Mouse (Mus musculus) liver, adult 2 months (tissue): ENCODE results near the gene Mus81. TPM values are rescaled to one million over a fixed set of nuclear protein-coding genes. Genes with fewer than 3 reads are reported as not detected.

Source experiments
- DNase-seq: peaks from one replicate; pipeline ENCODE4 v3.0.0-alpha.2; 2011; ENCODE audit warnings: low read depth, low spot score; ENCODE audit errors: extremely low read depth
- H3K27ac ChIP-seq: fragments of 200-500 bp; replicated peaks from 2 replicates; pipeline ENCODE4 v1.5.1; 2012; ENCODE audit warnings: low read depth, mild to moderate bottlenecking, control low read depth, inconsistent platforms, low read length; ENCODE audit not compliant: insufficient read depth
- H3K27me3 ChIP-seq: fragments of 200-500 bp; 2 replicates; pipeline ENCODE4 v1.6.1; 2012; ENCODE audit warnings: mild to moderate bottlenecking, moderate library complexity, low read length, inconsistent platforms; ENCODE audit not compliant: control insufficient read depth, insufficient read depth
- H3K36me3 ChIP-seq: fragments of 200-500 bp; 2 replicates; pipeline ENCODE4 v1.6.1; 2012; ENCODE audit warnings: low read length, inconsistent platforms; ENCODE audit not compliant: control insufficient read depth, insufficient read depth
- H3K4me1 ChIP-seq: fragments of 200-500 bp; 2 replicates; pipeline ENCODE4 v1.6.1; 2011; ENCODE audit warnings: low read length; ENCODE audit not compliant: control insufficient read depth, insufficient read depth
- H3K4me3 ChIP-seq: fragments of 200-500 bp; 2 replicates; pipeline ENCODE4 v1.5.1; 2011; ENCODE audit warnings: low read depth, mild to moderate bottlenecking, control low read depth, low read length, moderate library complexity; ENCODE audit not compliant: insufficient read depth
- H3K79me2 ChIP-seq: fragments of 200-500 bp; 2 replicates; pipeline ENCODE4 v1.6.1; 2012; ENCODE audit warnings: inconsistent platforms, mild to moderate bottlenecking, low read length, moderate library complexity; ENCODE audit not compliant: control insufficient read depth, insufficient read depth
- H3K9ac ChIP-seq: fragments of 200-500 bp; 2 replicates; pipeline ENCODE4 v1.6.1; 2012; ENCODE audit warnings: low read depth, mild to moderate bottlenecking, control low read depth, inconsistent platforms, low read length
- CTCF ChIP-seq: fragments of 200-500 bp; IDR thresholded peaks from 2 replicates; pipeline ENCODE4 v1.5.1; 2011; ENCODE audit warnings: low read depth, low read length, control low read depth
- POLR2A ChIP-seq: fragments of 200-500 bp; IDR thresholded peaks from 2 replicates; pipeline ENCODE4 v1.6.1; 2011; ENCODE audit warnings: low read length, control low read depth; ENCODE audit not compliant: insufficient read depth; ENCODE audit errors: extremely low read depth
- WGBS: fragments of 180-500 bp; shearing (Covaris S2); methylation state at CpG from one replicate; pipeline ENCODE4 v1.1.7; 2018; 5-methylcytosine and 5-hydroxymethylcytosine counted together
- polyA plus RNA-seq: library from polyadenylated mRNA; depleted of rRNA; stranded (reverse); fragments of >200 nt; gene quantifications from 2 replicates; pipeline ENCODE4 v1.2.3, GENCODE M21; 2012
- total RNA-seq: library from RNA; depleted of rRNA; stranded (reverse); fragments of >200 nt; gene quantifications from 2 replicates; pipeline ENCODE4 v1.2.3, GENCODE M21; 2014

The Mus81 gene
- total and polyA plus RNA-seq, 2 experiments = 8.1 to 22.9 TPM

DNA sequence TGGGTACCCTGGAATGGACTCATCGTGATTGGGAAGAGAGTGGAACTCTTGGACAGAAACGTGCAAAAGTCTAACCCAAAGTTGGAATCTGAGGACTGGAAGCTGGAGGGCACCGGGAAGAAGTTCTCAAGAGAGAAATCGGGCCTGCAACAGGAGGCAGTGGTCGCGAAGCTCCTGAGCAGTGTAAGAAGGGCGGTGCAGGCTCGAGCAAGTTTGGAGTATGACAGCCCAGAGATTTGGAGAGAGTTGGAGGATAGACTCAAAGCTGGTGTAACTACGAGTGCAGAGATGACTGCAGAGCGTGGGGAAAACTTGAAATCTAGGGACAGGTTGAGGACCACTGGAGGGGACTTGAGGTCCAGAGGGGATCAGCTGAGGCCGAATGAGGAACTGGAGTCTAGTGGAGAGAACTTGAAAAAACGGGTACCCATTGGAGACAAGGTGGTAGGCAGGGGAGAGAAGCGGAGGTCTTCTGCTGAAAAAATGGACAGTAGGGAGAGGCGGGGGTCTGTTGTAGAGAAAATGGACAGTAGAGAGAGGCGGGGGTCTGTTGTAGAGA, 23.0 kb upstream of the Mus81 start:
- Histone ChIP-seq H3K4me3 (peak overlapping the region; percentile 51), H3K4me1 (peaks cover 9% of the 10 kb centered on the region), H3K27me3 (no peaks in the 10 kb centered on the region), H3K9ac (peak overlapping the region; percentile 68), H3K79me2 (no peaks in the 10 kb centered on the region; the same call in 1 of the 2 replicates), H3K36me3 (no peaks in the 10 kb centered on the region), H3K27ac (peak overlapping the region; percentile 2)
- DNase-seq = no peak
- WGBS = 38% methylated on average over 15 of the region's 15 CpGs
- TF ChIP-seq CTCF (no peak), POLR2A (no peak)

GRCm38 (mm10) chr19:5510031-5511026, 22.1 kb upstream of the Mus81 start, which contains the start of gene Snx32:
TSS of gene Snx32 (minus strand) at chr19:5510538.
- Histone ChIP-seq H3K9ac (peak within 1 kb of the TSS; percentile 68), H3K4me1 (peaks cover 9% of the 10 kb centered on the region), H3K27ac (peak within 1 kb of the TSS; percentile 2), H3K27me3 (no peaks in the 10 kb centered on the region), H3K4me3 (peak within 1 kb of the TSS; percentile 62), H3K79me2 (no peaks in the 10 kb centered on the region; the same call in 1 of the 2 replicates), H3K36me3 (no peaks in the 10 kb centered on the region)
- peak; percentile 97 for DNase-seq
- 3% methylated on average over 46 of the region's 47 CpGs for WGBS
- TF ChIP-seq POLR2A (0 out of 2 replicates have a peak, but pooled peaks have one; percentile 4), CTCF (no peak)

GRCm38 (mm10) chr19:5503687-5504086, 15.5 kb upstream of the Mus81 start, which contains the start of gene 1700020D05Rik:
TSS of gene 1700020D05Rik (minus strand) at chr19:5503787.
- Histone ChIP-seq H3K36me3 (no peaks in the 10 kb centered on the region), H3K27ac (no peak within 1 kb of the TSS), H3K4me3 (no peak within 1 kb of the TSS), H3K27me3 (no peaks in the 10 kb centered on the region), H3K79me2 (no peaks in the 10 kb centered on the region; the same call in 1 of the 2 replicates), H3K9ac (no peak within 1 kb of the TSS), H3K4me1 (no peaks in the 10 kb centered on the region)
- TF ChIP-seq CTCF (no peak), POLR2A (no peak)
- 79% methylated on average over 17 of the region's 17 CpGs for WGBS
- DNase-seq = no peak

DNA sequence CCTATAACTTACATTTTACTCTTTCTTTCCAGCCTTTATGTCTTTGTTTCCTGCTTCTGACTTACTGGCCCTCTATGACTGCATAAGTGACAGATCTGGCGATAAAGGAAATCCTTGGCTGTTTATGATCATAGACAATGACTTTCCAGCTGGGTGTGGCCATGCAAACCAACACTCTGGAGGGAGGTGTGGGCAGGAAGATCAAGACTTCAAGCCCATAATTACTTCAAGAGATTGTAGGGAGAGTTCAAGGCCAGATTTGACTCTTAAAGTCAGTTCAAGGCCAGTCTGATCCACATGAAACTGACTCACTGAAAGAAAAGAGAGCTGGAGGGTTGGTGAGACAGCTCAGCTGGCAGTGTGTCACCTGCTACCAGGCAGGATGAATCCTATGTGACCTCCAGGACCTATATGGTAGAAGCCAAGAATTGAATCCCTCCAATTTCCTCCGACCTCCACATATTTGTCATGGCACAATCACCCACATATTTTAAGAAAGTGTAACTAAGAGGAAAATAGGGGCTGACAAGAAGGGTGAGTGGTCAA, 12.2 kb upstream of the Mus81 start:
- no peak overlapping the region for H3K27ac ChIP-seq
- no peak for DNase-seq
- H3K4me3 ChIP-seq = no peak overlapping the region
- H3K27me3 ChIP-seq = no peaks in the 10 kb centered on the region
- 85% methylated on average over 2 of the region's 2 CpGs for WGBS
- no peak for TF ChIP-seq POLR2A
- TF ChIP-seq CTCF = no peak
- H3K79me2 ChIP-seq = no peaks in the 10 kb centered on the region
- H3K9ac ChIP-seq = no peak overlapping the region
- no peaks in the 10 kb centered on the region for H3K36me3 ChIP-seq
- H3K4me1 ChIP-seq = no peaks in the 10 kb centered on the region

DNA sequence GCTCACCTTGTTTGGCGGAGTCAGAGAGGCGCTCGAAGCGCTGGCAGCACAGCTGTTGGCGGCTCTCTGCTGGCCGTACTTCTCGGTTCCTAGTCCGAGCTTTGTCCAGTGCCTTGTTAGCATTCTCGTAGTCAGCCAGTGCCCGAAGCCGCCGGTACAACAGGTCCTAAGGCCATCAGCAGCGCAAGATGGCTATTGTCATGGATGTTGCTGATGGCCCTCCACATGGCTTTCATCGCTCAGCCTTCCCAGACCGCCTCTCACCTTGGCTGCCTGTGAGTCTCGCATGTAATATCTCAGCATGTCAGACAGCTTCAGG, 7.8 kb upstream of the Mus81 start:
- no peaks in the 10 kb centered on the region for H3K79me2 ChIP-seq
- no peak overlapping the region for H3K4me3 ChIP-seq
- TF ChIP-seq POLR2A (no peak), CTCF (no peak)
- H3K27me3 ChIP-seq = no peaks in the 10 kb centered on the region
- DNase-seq = no peak
- H3K27ac ChIP-seq = no peak overlapping the region
- no peaks in the 10 kb centered on the region for H3K4me1 ChIP-seq
- no peak overlapping the region for H3K9ac ChIP-seq
- H3K36me3 ChIP-seq = peaks cover 10% of the 10 kb centered on the region; the same call in 1 of the 2 replicates
- whole genome bisulfite sequencing = 93% methylated on average over 16 of the region's 16 CpGs
